Mouse (Mus musculus): ENCODE data around the gene Lyve1.

- TF ChIP-seq CTCF (IDR thresholded peaks at IDR 0.05; ENCODE audit: control insufficient read depth, insufficient read depth, insufficient replicate concordance, low read depth, low read length) (no peak), POLR2A (IDR thresholded peaks at IDR 0.05; ENCODE audit: control insufficient read depth, low read depth, low read length) (no peak)
Observed at GRCm38 (mm10) chr7:110813983-110814382, 49.1 kb downstream of the Lyve1 start.

Data from testis, adult 2 months (tissue).